Mouse (Mus musculus): ENCODE results near the gene Gaa. TPM values are rescaled to one million over a fixed set of nuclear protein-coding genes. Genes with fewer than 3 reads are reported as not detected.
"Not testable (repeated sequence)": the region's sequence is repeated elsewhere in the genome, so short reads cannot be mapped to it uniquely, and the experiment has no call there.

Gene Gaa
- polyA plus RNA-seq, 1 experiment from 2014 or later, result 62.3 TPM

GRCm38 (mm10) chr11:119285791-119286527 lies 18.3 kb downstream of the Gaa start:
- H3K9ac ChIP-seq (ENCODE audit: low read length), result no peak overlapping the region
- no peaks in the 10 kb centered on the region for H3K4me1 ChIP-seq (replicated peaks; ENCODE audit: control insufficient read depth, insufficient read depth, low read length)
- peaks cover 82% of the 10 kb centered on the region for H3K36me3 ChIP-seq (ENCODE audit: control insufficient read depth, insufficient read depth, low read length)
- no peaks in the 10 kb centered on the region for H3K27me3 ChIP-seq (replicated peaks; ENCODE audit: control insufficient read depth, insufficient read depth, low read length)
- H3K27ac ChIP-seq (ENCODE audit: low read depth), result no peak overlapping the region
- ATAC-seq (replicated peaks; ENCODE audit: low FRiP score, low TSS enrichment, low read depth), result peak; percentile 29; the same call in 1 of the 2 replicates
- H3K4me2 ChIP-seq (ENCODE audit: low read length), result no peak overlapping the region
- WGBS, result 58% methylated on average over 9 of the region's 9 CpGs
- no peaks in the 10 kb centered on the region for H3K9me3 ChIP-seq (ENCODE audit: control insufficient read depth, low read length)
- H3K4me3 ChIP-seq (ENCODE audit: low read depth, low read length), result no peak overlapping the region
- no peak for DNase-seq (ENCODE audit: low spot score)

DNA sequence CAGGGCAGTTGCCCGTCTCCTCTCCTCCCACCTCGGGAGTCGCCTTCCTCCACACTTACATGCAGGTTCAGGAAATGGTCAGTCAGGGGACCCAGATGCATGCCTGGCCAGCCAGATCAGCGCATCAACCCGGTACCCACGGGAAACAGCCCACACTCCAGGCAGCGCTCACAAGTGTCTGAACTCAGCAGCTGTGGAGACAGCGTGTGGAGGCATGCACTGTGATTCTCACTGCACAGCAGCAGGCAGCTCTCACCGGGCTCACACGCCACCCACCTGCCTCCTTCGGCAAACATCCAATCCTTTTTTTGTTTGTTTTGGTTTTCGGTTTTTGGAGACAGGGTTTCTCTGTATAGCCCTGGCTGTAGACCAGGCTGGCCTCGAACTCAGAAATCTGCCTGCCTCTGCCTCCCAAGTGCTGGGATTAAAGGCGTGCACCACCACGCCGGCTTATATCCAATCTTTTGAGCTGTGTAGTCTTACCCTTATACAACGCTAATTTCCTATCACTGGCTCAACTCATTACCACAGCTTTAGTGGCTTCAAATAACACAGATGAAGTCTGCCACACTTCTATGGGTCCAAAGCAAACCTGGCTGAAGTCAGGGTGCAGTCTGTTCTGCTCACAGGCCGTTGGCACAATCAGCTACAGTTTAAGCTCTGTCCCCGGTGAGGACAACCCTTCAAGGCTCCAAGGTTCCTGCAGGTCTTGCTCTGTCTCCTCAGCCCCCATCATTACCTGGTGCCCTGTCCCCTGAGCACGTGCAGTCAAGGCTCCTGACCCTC lies 19.7 kb downstream of the Gaa start:
- WGBS, result 88% methylated on average over 20 of the region's 20 CpGs

GRCm38 (mm10) chr11:119292861-119293260 lies 25.2 kb downstream of the Gaa start:
- ATAC-seq (replicated peaks; ENCODE audit: low FRiP score, low TSS enrichment, low read depth); DNase-seq (ENCODE audit: low spot score): not testable (repeated sequence)
- 97% methylated on average over 8 of the region's 8 CpGs for WGBS

More for the DNA sequence above, 19.7 kb downstream of the Gaa start:
- Histone ChIP-seq H3K36me3 (ENCODE audit: control insufficient read depth, insufficient read depth, low read length) (peaks cover 85% of the 10 kb centered on the region), H3K4me2 (ENCODE audit: low read length) (no peak overlapping the region), H3K27me3 (replicated peaks; ENCODE audit: control insufficient read depth, insufficient read depth, low read length) (no peaks in the 10 kb centered on the region), H3K9ac (ENCODE audit: low read length) (no peak overlapping the region), H3K9me3 (ENCODE audit: control insufficient read depth, low read length) (no peaks in the 10 kb centered on the region), H3K4me1 (replicated peaks; ENCODE audit: control insufficient read depth, insufficient read depth, low read length) (no peaks in the 10 kb centered on the region), H3K4me3 (ENCODE audit: low read depth, low read length) (no peak overlapping the region), H3K27ac (ENCODE audit: low read depth) (no peak overlapping the region)
- ATAC-seq (replicated peaks; ENCODE audit: low FRiP score, low TSS enrichment, low read depth), result no peak
- DNase-seq (ENCODE audit: low spot score), result no peak

DNA sequence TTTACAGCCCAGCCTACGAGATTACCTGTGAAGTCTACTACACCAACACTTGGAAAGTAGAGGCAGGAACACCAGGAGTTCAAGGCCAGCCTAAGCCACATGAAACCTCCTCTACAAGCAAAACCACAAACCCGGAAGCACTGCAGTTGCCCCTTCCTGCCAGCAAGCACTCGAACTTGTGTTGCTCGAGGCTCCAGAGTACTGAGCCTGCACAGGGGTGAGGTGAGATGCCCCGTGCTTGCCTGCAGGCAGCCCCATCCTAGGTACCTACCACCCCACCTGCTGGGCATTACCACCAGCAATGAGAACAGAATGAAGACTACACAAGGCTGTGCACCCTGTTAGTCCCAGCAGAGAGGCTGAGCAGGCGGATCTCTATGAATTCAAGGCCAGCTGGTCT lies 30.3 kb downstream of the Gaa start:
- H3K4me2 ChIP-seq (ENCODE audit: low read length), result peak overlapping the region; percentile 73; the same call in 1 of the 2 replicates

More at GRCm38 (mm10) chr11:119292861-119293260, 25.2 kb downstream of the Gaa start:
- not testable (repeated sequence) for H3K4me1 ChIP-seq (replicated peaks; ENCODE audit: control insufficient read depth, insufficient read depth, low read length); H3K4me3 ChIP-seq (ENCODE audit: low read depth, low read length); H3K4me2 ChIP-seq (ENCODE audit: low read length); H3K27ac ChIP-seq (ENCODE audit: low read depth); H3K9me3 ChIP-seq (ENCODE audit: control insufficient read depth, low read length); H3K27me3 ChIP-seq (replicated peaks; ENCODE audit: control insufficient read depth, insufficient read depth, low read length); H3K9ac ChIP-seq (ENCODE audit: low read length)
- H3K36me3 ChIP-seq (ENCODE audit: control insufficient read depth, insufficient read depth, low read length), result peaks cover 99% of the 10 kb centered on the region

DNA sequence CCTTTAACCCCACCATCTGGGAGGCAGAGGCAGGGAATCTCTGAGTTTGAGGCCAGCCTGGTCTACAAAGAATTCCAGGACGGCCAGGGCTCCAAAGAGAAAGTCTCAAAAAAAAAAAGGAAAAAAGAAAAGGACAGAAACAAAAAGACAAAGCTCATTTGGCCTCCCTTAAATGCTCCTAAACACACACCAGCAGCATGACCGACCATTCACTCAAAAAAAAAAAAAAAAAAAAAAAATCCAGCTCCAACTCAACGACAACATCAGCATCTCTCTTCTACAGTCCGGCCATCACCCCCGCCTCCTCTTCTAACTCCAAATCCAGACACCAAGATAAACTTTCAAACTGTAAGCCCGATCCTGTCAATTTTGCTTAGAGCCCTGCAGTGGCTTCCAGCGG lies 31.2 kb downstream of the Gaa start:
- DNase-seq (ENCODE audit: low spot score) (no peak), ATAC-seq (replicated peaks; ENCODE audit: low FRiP score, low TSS enrichment, low read depth) (no peak)
- WGBS, result 11% methylated on average over 7 of the region's 7 CpGs

More for the DNA sequence above, 30.3 kb downstream of the Gaa start:
- no peak overlapping the region for H3K27ac ChIP-seq (ENCODE audit: low read depth)
- DNase-seq (ENCODE audit: low spot score) (no peak), ATAC-seq (replicated peaks; ENCODE audit: low FRiP score, low TSS enrichment, low read depth) (no peak)
- H3K27me3 ChIP-seq (replicated peaks; ENCODE audit: control insufficient read depth, insufficient read depth, low read length), result no peaks in the 10 kb centered on the region
- WGBS, result 84% methylated on average over 6 of the region's 6 CpGs
- peaks cover 14% of the 10 kb centered on the region for H3K4me1 ChIP-seq (replicated peaks; ENCODE audit: control insufficient read depth, insufficient read depth, low read length)
- no peak overlapping the region for H3K4me3 ChIP-seq (ENCODE audit: low read depth, low read length)
- peaks cover 55% of the 10 kb centered on the region for H3K36me3 ChIP-seq (ENCODE audit: control insufficient read depth, insufficient read depth, low read length)
- no peaks in the 10 kb centered on the region for H3K9me3 ChIP-seq (ENCODE audit: control insufficient read depth, low read length)
- H3K9ac ChIP-seq (ENCODE audit: low read length), result 0 out of 2 replicates have a peak overlapping the region, but pooled peaks have one; percentile 5

GRCm38 (mm10) chr11:119299391-119300245 lies 31.9 kb downstream of the Gaa start, which contains the start of gene Eif4a3:
Gene Eif4a3 (minus strand): TSS chr11:119300089.
- Histone ChIP-seq H3K36me3 (ENCODE audit: control insufficient read depth, insufficient read depth, low read length) (peaks cover 39% of the 10 kb centered on the region), H3K27me3 (replicated peaks; ENCODE audit: control insufficient read depth, insufficient read depth, low read length) (no peaks in the 10 kb centered on the region), H3K27ac (ENCODE audit: low read depth) (peak within 1 kb of the TSS; percentile 92), H3K4me3 (ENCODE audit: low read depth, low read length) (peak within 1 kb of the TSS; percentile 94), H3K4me2 (ENCODE audit: low read length) (peak within 1 kb of the TSS; percentile 87), H3K9me3 (ENCODE audit: control insufficient read depth, low read length) (no peaks in the 10 kb centered on the region), H3K4me1 (replicated peaks; ENCODE audit: control insufficient read depth, insufficient read depth, low read length) (peaks cover 14% of the 10 kb centered on the region), H3K9ac (ENCODE audit: low read length) (peak within 1 kb of the TSS; percentile 99)
- WGBS, result under 1% methylated on average over 89 of the region's 89 CpGs
- ATAC-seq (replicated peaks; ENCODE audit: low FRiP score, low TSS enrichment, low read depth), result peak; percentile 91
- no peak for DNase-seq (ENCODE audit: low spot score)

More for the DNA sequence above, 31.2 kb downstream of the Gaa start:
- peak overlapping the region; percentile 73 for H3K4me2 ChIP-seq (ENCODE audit: low read length)
- 0 out of 2 replicates have a peak overlapping the region, but pooled peaks have one; percentile 92 for H3K27ac ChIP-seq (ENCODE audit: low read depth)
- no peaks in the 10 kb centered on the region for H3K27me3 ChIP-seq (replicated peaks; ENCODE audit: control insufficient read depth, insufficient read depth, low read length)
- H3K36me3 ChIP-seq (ENCODE audit: control insufficient read depth, insufficient read depth, low read length), result peaks cover 46% of the 10 kb centered on the region
- H3K4me3 ChIP-seq (ENCODE audit: low read depth, low read length), result peak overlapping the region; percentile 94
- H3K9ac ChIP-seq (ENCODE audit: low read length), result peak overlapping the region; percentile 99
- H3K4me1 ChIP-seq (replicated peaks; ENCODE audit: control insufficient read depth, insufficient read depth, low read length), result peaks cover 14% of the 10 kb centered on the region
- H3K9me3 ChIP-seq (ENCODE audit: control insufficient read depth, low read length), result no peaks in the 10 kb centered on the region

DNA sequence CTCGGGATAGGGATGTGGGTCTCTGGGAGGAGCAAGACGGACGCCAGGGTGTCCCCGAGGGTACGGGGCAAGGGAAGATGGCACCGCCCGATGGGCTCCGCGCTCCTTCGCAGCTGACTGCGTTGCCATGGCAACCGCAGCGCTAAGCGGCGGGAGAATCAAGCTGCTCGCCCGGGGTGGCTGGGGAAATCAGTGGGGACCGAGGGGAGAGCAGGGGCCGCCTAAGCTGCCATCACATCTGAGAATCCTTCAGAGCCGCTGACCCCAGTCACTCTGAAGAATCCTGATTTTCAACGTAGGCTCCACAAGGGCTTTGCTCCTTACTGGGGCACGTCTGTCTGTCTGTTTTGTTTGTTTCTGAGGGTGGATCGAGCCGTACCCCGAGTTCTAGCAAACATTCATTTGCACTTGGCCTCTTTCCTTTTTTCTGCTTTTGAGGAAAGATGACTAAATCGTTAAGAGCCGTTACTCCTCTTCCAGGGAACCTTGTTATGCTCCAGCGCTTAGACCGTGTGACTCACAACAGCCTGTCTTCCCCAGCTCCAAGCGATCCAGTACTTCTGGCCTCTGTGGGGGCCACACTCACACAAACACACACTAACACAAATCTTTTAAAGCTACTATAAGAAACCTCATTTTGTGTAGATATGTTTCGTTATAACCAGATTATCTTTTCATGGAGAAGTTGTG lies 32.7 kb downstream of the Gaa start:
- Histone ChIP-seq H3K27ac (ENCODE audit: low read depth) (peak overlapping the region; percentile 92), H3K4me1 (replicated peaks; ENCODE audit: control insufficient read depth, insufficient read depth, low read length) (peaks cover 14% of the 10 kb centered on the region), H3K36me3 (ENCODE audit: control insufficient read depth, insufficient read depth, low read length) (peaks cover 31% of the 10 kb centered on the region), H3K4me3 (ENCODE audit: low read depth, low read length) (peak overlapping the region; percentile 94), H3K9me3 (ENCODE audit: control insufficient read depth, low read length) (no peaks in the 10 kb centered on the region), H3K9ac (ENCODE audit: low read length) (peak overlapping the region; percentile 99), H3K4me2 (ENCODE audit: low read length) (peak overlapping the region; percentile 87), H3K27me3 (replicated peaks; ENCODE audit: control insufficient read depth, insufficient read depth, low read length) (no peaks in the 10 kb centered on the region)
- WGBS, result 1% methylated on average over 31 of the region's 31 CpGs
- DNase-seq (ENCODE audit: low spot score), result peak; percentile 99
- ATAC-seq (replicated peaks; ENCODE audit: low FRiP score, low TSS enrichment, low read depth), result no peak

Measured in intestine, embryonic 14.5 days (tissue).